In genomic region chr19:34344702-34345101, GRCm38 (mm10) we compare ENCODE assay signal across 6 mouse cellular contexts.
"Had no signal": no experiment of that assay in that cellular context is flagged by ENCODE, and none has a peak within 500 bp of the region (broad histone marks: within the 10 kb centered on the region; RNA-seq: fewer than 3 reads in every experiment).

No protein-coding gene starts in this region.

- H3K4me3 ChIP-seq: midbrain, embryonic 12.5 days had no signal

- H3K9me3 ChIP-seq: midbrain, embryonic 12.5 days had no signal

- H3K4me1 ChIP-seq: midbrain, embryonic 12.5 days had no signal

- H3K4me2 ChIP-seq: midbrain, embryonic 12.5 days had no signal

- H3K36me3 ChIP-seq: midbrain, embryonic 12.5 days had no signal

- DNase-seq: kidney, postnatal 10 days; left cerebral cortex, postnatal 4 days; right cerebral cortex, postnatal 14 days; thymus, postnatal 36 days had no signal

- H3K27me3 ChIP-seq: midbrain, embryonic 12.5 days had no signal

- H3K9ac ChIP-seq: liver, embryonic 14.5 days; midbrain, embryonic 12.5 days had no signal

- H3K27ac ChIP-seq: liver, embryonic 14.5 days; midbrain, embryonic 12.5 days had no signal
